ENCODE assay signal across 11 mouse cellular contexts in the genomic region with DNA sequence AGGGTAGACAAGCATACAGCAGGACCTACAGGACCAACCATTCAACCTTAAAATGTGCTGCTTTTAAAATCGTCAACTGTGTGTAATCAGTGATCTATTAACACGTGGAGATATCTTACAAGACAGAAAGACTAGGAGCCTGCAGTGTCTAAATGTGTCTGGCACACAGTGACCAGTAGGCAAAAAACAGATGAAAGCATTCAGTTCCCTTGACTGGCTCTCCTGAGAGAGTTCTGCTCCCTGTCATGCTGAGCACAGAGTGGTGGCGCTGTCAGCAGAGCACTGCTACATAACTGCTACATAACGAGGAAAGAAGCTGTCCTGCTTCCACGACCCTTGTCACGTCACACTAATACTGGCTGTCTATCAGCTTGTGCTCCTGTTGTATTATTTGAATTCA. TPM values are rescaled to one million over a fixed set of nuclear protein-coding genes. Genes with fewer than 3 reads are reported as not detected.
A peak's percentile ranks its signal among the peaks of the same experiment; 100 is the strongest.
DNase-seq lines count a peak whose midpoint lies in the region; ATAC-seq and TF ChIP-seq lines count a peak whose summit lies in the region.
"Had no signal": no experiment of that assay in that cellular context is flagged by ENCODE, and none has a peak within 500 bp of the region (broad histone marks: within the 10 kb centered on the region; RNA-seq: fewer than 3 reads in every experiment).

No protein-coding gene starts in this region.

- ATAC-seq in liver, postnatal 0 days = 0 out of 2 replicates have a peak, but pooled peaks have one; percentile 13

- no peak overlapping the region for H3K4me2 ChIP-seq in liver, postnatal 0 days (ENCODE audit: low read depth, low read length)

- TF ChIP-seq POLR2A in kidney, adult 2 months (IDR thresholded peaks at IDR 0.05; ENCODE audit: low read depth, low read length) = no peak

- TF ChIP-seq EP300 in liver, postnatal 0 days (IDR thresholded peaks at IDR 0.05; ENCODE audit: low read depth) = no peak

- intact Hi-C loops in gastrocnemius, adult 2 months (cut with DNase I) = loop anchor here (5.0 to 10.0 kb wide), 2 partner anchors 220 to 438 kb away; no protein-coding TSS in a partner anchor

- no peaks in the 10 kb centered on the region for H3K27me3 ChIP-seq in kidney, adult 2 months (replicated peaks; ENCODE audit: control insufficient read depth, insufficient read depth, low read length)
- H3K27me3 ChIP-seq in liver, postnatal 0 days (ENCODE audit: insufficient read depth, low read length) = no peaks in the 10 kb centered on the region

- H3K27ac ChIP-seq in kidney, adult 2 months (ENCODE audit: insufficient read depth, low read depth, low read length) = no peak overlapping the region
- H3K27ac ChIP-seq in liver, postnatal 0 days (ENCODE audit: low read depth) = no peak overlapping the region
- no peak overlapping the region; the same call in 1 of the 2 replicates for H3K27ac ChIP-seq in gastrocnemius, adult 2 months

- peaks cover 18% of the 10 kb centered on the region for H3K4me1 ChIP-seq in kidney, adult 2 months (ENCODE audit: control insufficient read depth, insufficient read depth, low read length)
- peaks cover 13% of the 10 kb centered on the region; the same call in 1 of the 2 replicates for H3K4me1 ChIP-seq in liver, postnatal 0 days (ENCODE audit: insufficient read depth)

- H3K4me3 ChIP-seq in kidney, adult 2 months (ENCODE audit: insufficient read depth, low read depth, low read length) = no peak overlapping the region
- no peak overlapping the region for H3K4me3 ChIP-seq in liver, postnatal 0 days (ENCODE audit: low read depth, low read length)
- H3K4me3 ChIP-seq in gastrocnemius, adult 2 months = no peak overlapping the region

- 36% methylated on average over 6 of the region's 6 CpGs for WGBS in kidney, adult 2 months
- 34% methylated on average over 6 of the region's 6 CpGs for WGBS in liver, postnatal 0 days (ENCODE audit: insufficient replicate concordance)

- no peak for TF ChIP-seq CTCF in kidney, adult 2 months (conservative IDR thresholded peaks at IDR 0.05; ENCODE audit: insufficient read depth, insufficient read length, low read depth, low read length)
- TF ChIP-seq CTCF in liver, postnatal 0 days (IDR thresholded peaks at IDR 0.05; ENCODE audit: low read depth) = peak; percentile 17; the same call in 1 of the 2 replicates
- no peak for TF ChIP-seq CTCF in gastrocnemius, adult 2 months (IDR thresholded peaks at IDR 0.05)

- H3K9me3 ChIP-seq in liver, postnatal 0 days (ENCODE audit: low read length) = no peaks in the 10 kb centered on the region

- DNase-seq in kidney, adult 2 months = peak; percentile 79
- DNase-seq in kidney, postnatal 25 days = no peak
- DNase-seq in MN1 (ENCODE audit: low spot score) = peak; percentile 53
- DNase-seq in embryo, embryonic 9.5 days (ENCODE audit: extremely low spot score) = peak; percentile 8
- DNase-seq in liver, postnatal 0 days = no peak
- no peak for DNase-seq in gastrocnemius, adult 2 months
- DNase-seq in right cerebral cortex, postnatal 10 days (ENCODE audit: low spot score in 2 of 2) = no peak
- DNase-seq in thymus, postnatal 36 days = no peak
- DNase-seq: cerebellum, adult 11 months; lung, postnatal 10 days; right cerebral cortex, adult 18-20 months had no signal

- H3K9ac ChIP-seq in liver, postnatal 0 days (replicated peaks) = no peak overlapping the region

- no peaks in the 10 kb centered on the region for H3K36me3 ChIP-seq in kidney, adult 2 months (ENCODE audit: control insufficient read depth, insufficient read depth, low read length)
- H3K36me3 ChIP-seq in liver, postnatal 0 days (replicated peaks; ENCODE audit: insufficient read depth, low read length) = no peaks in the 10 kb centered on the region

RNA-seq across cellular contexts. Expression of a gene that starts 30.2 kb away (rescaled TPM):
- 20.6 and 23.3 TPM in 2 replicates for polyA plus RNA-seq in kidney, adult 2 months (2012; rRNA removed)
- polyA plus RNA-seq in liver, postnatal 0 days (2015; fragmentation: Nextera tagmentation; extraction: Ambion mirVana) = 14.1 and 15.4 TPM in 2 replicates
- 10 to 100 TPM; 44.3 to 45.4 TPM for total RNA-seq in gastrocnemius, adult 2 months (2021)

Comparison
In these comparisons a context has a peak if more than half of its experiments do, and no peak if none do; other contexts are left out.
1. DNase-seq: peak in kidney, adult 2 months (single experiment), MN1 (single experiment) and embryo, embryonic 9.5 days (single experiment); none in kidney, postnatal 25 days (0 of 2), liver, postnatal 0 days (single experiment), gastrocnemius, adult 2 months (single experiment), right cerebral cortex, postnatal 10 days (0 of 2) and thymus, postnatal 36 days (0 of 2).